Mouse (Mus musculus) frontal cortex, postnatal 14 days (tissue): Measurements from ENCODE around the gene Spz1.

Experiments used
- DNase-seq, 2 experiments: peaks; one replicate each; pipeline ENCODE4 v3.0.0; 2022; ENCODE audit warnings: low spot score in 2 of 2

Spz1 gene

DNA sequence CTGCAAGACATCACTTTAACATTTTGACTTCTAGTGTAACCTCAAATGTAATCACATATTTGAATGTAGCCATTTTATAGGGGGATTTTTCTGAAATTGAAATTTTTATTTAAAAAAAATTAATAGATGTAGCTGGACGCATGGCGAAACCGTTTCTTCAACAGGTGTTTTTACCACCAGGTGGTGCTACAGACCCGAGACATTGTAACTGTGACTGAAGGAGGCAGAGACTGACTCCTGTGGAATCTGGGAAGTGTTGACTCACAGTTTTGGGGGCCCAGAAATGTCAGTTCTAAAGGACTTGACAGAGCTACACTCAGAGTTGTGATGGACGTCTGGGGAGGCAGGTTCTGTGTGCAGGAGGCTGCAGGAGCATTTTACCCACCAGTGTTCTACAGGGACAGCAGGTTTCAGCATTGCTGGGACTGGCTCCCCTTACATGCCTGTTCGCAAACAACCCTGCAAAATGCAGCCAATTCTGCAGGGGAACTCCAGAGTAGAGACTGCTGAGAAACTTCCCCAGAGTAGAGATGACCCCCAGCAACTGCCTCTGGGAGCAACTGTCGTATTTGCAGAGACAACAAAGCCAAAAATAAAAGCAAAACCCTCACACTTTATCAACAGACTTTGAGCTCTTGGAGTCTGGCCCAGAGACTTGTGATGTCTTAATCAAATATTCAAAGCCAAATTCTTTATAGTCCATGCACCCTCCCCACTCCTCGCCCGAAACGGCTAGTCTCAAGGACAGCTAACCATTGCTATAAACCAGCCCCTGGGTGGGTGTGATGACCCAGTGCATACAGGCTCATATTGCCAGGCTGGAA, 4.5 kb upstream of the Spz1 start:
- DNase-seq = peak in 1 of 2 experiments; percentile 52

DNA sequence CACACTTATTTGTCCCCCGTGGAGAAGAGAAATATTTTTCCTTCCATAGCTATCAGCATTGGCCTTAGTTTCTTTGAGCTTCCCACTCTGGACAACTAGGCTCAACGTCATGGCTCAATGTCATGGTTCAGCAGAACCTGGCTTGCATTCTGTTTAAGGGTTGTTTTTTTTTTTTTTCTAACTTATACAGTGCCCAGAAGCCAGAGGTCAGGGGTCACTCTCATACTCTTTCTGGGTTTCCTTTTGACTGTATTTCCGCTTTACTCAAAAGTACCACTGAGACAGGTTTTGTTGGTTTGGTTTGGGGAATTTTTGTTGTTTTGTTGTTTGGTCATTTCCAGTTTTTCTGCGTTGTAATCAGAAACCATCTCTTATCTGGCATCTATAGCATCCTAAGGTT, 2.2 kb upstream of the Spz1 start:
- DNase-seq = no peak

DNA sequence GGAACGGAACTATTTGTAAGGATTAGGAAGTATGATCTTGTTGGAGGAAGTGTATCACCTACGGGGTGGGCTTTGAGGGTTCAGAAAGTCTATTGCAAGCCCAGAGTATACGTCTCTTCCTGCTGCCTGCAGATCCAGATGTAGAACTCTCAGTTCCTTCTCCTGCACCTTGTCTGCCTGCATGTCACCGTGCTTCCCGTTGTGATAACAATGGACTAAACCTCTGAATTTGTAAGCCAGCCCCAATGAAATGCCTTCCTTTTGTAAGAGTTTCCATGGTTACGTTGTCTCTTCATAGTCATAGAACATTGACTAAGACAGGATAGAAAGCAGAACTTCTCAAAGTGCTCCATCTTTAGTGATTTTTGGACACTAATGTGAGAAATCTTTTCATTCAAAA, 716 bp upstream of the Spz1 start:
- no peak for DNase-seq

DNA sequence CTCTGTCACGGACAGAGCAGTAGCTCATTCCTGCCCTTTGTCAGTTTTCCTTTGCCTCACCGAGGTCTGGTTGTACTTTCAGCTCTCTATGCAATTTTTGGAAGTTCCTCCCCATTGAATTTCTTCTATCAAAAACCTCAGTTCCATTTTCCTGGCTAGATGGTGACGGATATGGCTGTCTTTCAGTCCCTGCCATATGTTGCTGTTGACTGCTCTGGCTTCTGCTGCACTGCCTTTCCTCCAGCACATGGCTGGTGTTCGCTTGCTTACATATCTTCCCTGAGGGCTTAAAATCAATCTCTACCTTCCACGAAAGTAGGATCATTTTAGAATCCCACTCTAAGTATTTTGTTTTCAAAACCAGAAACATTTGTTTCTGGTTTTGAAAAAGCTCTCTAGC, 16.5 kb downstream of the Spz1 start:
- DNase-seq = no peak

DNA sequence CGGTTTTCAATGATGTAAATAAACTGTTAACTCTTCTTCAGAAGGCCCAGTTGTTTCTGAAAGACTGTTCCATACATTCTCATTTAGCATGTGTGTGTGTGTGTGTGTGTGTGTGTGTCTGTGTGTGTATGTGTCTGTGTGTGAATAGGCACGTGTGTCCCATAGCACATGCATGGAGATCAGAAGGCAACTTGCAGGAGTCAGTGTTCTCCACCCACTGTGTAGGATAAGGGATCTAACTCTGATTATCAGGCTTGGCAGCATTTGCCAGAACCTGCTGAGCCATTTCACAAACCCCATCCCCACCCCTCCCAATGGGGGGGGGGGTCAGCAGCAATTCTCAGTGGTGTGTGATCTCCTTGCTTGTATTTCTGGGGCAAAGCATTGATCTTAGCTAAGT, 18.7 kb downstream of the Spz1 start:
- DNase-seq = no peak

DNA sequence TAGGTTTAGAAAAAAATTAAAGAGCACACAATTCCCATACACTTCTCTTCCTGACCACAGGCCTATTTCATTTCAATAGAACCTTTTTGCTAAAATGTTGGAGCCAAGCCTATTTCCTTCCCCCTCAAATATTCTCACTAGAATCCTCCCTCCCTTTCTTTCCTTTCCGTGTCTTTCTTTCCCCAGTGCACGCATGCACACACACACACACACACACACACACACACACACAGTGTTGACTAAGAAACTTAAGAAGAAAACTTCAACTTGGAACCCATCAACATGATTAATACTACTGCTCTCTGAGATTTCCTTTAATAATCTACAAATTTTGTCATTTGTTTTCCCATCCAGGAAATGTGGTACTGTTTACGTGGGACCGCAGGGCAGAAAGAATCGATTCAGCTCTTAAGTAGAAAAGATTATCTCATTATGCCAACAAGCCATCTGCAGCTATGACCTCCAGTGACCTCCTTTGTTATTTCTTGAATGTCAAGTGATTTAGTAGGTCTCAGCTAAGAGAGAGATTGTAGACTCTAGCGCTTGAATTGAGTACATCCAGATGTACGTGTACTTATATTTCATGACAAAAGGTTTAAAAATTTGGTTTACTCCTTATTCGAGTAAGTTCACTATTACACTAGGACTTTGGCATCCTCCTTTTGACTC, 19.4 kb downstream of the Spz1 start:
- DNase-seq = no peak

DNA sequence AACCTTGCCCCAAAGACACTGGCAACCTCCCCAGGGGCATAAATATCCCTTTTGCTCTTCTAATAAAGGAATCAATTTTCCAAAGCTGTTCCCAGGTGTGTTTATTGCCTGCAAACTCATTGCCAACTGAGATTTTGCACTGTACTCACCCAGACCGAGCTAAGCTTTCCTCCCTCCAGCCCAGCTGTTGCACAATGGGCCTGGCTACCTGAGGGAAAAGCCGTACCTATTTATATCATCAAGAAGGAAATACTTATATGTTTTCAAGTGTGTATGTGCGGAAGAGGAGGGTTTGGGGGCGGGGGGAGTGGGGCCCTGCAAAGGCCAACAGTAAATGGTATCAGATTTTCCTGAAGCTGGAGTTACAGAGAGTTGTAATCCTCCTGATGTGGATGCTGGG, 28.9 kb downstream of the Spz1 start:
- DNase-seq = no peak

DNA sequence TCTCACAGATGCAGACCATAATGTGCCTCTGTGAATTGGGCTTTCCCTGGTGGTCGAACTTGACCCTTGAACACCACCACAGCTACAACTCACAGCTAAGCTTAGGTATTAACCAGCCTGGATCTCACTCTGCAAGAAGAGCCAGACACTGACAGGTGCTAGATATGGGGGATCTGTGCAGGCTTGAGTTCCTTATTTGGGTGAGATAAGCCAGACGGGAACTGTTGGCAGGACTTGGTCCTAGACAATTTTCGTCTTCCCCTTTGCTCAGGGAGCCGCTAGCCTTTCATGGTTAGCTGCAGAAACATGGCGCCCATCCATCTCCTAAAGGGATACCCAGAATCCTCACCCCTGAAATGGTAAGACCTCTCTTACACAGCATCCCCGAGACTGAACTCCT, 35.0 kb downstream of the Spz1 start:
- no peak for DNase-seq

DNA sequence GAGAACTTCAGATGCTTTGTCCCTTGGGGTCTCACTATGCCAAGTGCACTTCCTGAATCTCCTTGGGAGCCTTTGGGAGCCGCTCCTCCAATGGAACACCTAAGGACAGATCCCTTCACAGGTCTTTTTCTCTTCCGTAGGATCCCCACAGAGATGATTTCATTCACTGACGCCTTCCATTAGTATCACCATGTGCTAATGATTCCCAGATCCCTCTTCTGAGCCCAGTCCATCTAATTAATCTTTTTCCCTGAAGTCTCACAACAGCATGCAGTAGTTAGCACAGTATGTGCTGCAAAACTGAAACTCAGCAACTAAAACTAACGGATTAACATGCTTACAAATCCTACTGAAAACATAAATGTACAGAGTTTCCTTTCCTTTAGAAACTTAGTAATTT, 36.8 kb downstream of the Spz1 start:
- DNase-seq = no peak

DNA sequence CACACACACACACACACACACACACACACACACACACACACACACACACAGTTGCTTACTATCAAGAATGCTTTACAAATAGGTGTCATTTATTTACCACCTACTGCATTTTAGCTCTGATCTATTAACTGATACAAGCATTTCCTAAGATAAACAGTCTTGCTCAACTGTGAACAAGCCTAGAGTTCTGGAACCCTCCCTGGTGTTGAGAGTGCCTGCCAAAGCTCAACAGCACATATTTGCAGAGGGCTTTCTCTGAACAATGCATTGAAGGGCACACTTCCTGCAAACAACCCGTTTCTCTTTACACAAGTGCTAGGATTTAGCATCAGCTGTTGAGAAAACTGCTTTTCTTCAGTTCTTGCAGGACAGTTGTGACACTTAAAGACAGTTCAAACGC, 42.2 kb downstream of the Spz1 start:
- DNase-seq = no peak

DNA sequence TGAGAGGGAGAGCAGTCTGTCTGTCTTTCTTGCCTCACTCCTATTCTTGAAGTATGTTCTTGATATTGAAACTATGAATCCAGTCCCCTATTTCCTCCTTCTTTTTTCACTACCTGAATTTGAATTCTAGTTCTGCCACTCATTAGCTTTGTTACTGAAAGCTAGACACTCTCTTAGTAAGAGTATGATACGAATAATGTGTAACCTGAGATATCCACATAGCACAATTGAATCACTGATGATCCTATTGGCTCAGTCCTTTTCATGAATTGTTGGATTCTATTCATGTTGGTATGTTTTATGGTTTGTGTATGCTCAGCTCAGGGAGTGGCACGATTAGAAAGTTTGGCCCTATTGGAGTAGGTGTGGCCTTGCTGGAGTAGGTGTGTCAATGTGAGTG, 43.8 kb downstream of the Spz1 start:
- DNase-seq = no peak

DNA sequence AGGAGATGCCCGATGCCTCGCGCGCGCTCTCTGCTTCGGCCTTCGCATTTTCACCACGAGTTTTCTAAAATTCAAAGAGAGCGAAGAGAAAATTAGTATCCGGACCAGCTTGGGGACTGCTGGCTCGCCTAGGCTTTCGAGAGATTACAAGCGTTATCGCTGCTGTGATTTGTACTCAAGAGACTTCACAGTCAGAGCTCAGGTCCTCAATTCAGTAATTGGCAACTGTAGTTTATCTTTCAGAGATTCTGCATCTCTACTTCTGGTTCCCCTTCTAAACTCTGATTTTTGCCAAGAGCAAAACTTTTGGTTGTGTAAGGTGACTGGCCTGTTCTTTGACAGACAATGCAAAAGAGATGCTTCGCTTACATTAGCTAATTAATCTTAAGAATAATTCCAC, 44.7 kb downstream of the Spz1 start:
- no peak for DNase-seq

DNA sequence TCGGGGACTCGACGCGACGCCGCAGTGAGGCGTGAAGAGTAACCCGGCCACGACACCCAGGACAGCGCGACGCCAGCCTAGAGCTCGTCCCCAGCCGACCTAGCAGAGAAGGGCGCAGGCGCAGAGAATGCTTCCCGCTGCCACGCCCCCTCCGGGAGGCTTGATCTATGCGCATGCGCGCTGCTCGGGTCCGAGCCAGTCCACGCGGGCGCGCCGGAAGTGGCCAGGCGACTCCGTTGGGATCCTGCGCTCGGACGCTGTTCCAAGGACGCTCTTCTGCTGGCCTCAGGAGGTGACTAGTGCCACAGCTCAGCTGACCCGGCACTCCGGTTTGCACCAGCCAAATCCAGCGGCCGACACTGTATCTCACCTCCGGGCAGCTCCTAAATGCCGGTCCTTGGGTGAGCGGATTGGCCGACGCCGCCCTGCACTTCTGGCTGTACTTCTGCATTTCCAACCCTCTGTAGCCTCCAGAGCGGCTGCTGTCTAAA, 45.2 kb downstream of the Spz1 start, which contains the start of gene Zfyve16:
Zfyve16 (minus strand) TSS at position 148 of the 491 bp plus-strand sequence.
- DNase-seq = peak; percentile 89 to 96

DNA sequence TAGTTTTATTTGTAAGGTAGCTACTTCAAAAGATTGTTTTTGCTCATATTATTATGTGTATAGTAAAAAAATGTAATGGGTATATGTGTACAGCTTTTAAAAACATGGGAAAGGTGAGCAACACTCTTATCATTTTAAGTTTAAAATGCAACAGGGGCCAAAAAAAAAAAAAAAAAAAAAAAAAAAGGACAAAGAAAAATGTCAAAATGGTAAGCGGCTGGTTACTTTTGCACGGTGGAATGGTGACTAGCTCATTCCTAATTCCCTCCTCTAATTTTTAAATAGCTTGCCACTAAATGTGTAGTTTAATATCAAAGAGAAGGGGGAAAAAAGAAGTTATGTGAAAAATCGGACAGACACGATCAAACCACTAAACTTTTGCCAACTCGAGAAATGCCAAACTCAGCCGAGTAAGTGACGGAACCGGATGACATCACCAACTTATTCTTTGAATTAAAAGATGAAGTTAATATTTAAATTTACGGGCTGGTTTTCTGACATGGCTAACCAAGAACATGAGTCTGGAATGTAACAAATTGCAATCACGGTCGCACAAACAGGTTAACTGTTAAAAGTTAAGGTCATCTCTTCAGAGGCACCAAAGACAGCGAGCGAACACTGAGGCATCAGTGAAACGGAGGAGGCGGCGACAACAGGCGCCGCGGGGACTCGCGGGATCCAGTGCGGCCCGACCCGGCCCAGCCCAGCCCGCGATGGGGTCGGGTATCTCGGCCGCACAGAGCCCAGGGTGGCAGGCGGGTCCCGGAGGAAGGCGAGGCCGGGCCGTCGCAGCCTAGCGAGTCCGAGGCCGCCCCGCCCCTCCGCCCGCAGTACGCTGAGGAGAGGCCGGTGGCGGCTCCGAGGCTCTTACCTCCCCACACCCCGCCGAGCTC, 45.9 kb downstream of the Spz1 start:
- no peak for DNase-seq
